Mouse (Mus musculus) common myeloid progenitor, adult 5-6 weeks (primary cell): Measurements from ENCODE around the gene Wdr93. TPM values are rescaled to one million over a fixed set of nuclear protein-coding genes. Genes with fewer than 3 reads are reported as not detected.

ENCODE experiments used
- total RNA-seq: library from RNA; stranded (forward); fragments of 200-1000, 187-1606 nt; gene quantifications from 2 replicates; pipeline ENCODE4 v1.2.3, GENCODE M21; 2017

The Wdr93 gene
- total RNA-seq, 1 experiment from 2014 or later: not detected

Other genes with a start within 250 kb of the Wdr93 start
- not detected in 2 replicates for gene Rhcg, start 125.5 kb upstream of the Wdr93 start, total RNA-seq
- gene Ticrr, start 83.0 kb upstream of the Wdr93 start, total RNA-seq: 16.7 and 34.7 TPM in 2 replicates
- 0.53 and 1.6 TPM in 2 replicates for gene Kif7, start 27.4 kb upstream of the Wdr93 start, total RNA-seq
- gene Plin1, start 10.3 kb upstream of the Wdr93 start, total RNA-seq: not detected in 2 replicates
- gene Pex11a, start within 50 bp of the Wdr93 start, total RNA-seq: 3.1 and 4.5 TPM in 2 replicates
- not detected in 2 replicates for gene Mesp1, start 50.6 kb downstream of the Wdr93 start, total RNA-seq
- gene Mesp2, start 67.6 kb downstream of the Wdr93 start, total RNA-seq: 1.2 TPM in 1 of 2 replicates, not detected in the other
- gene Anpep, start 117.9 kb downstream of the Wdr93 start, total RNA-seq: 1.8 TPM in 1 of 2 replicates, not detected in the other
- 8.4 and 11.1 TPM in 2 replicates for gene Ap3s2, start 177.5 kb downstream of the Wdr93 start, total RNA-seq
- 0.19 and 0.41 TPM in 2 replicates for gene Arpin, start 192.2 kb downstream of the Wdr93 start, total RNA-seq